Mouse (Mus musculus) hindbrain, embryonic 12.5 days (tissue): ENCODE measurements around the gene Taar8b. TPM values are rescaled to one million over a fixed set of nuclear protein-coding genes. Genes with fewer than 3 reads are reported as not detected.
"Not testable (repeated sequence)": the region's sequence is repeated elsewhere in the genome, so short reads cannot be mapped to it uniquely, and the experiment has no call there.

Experiments used
- ATAC-seq: fragments of 200-750 bp; cut with Nextera tagmentation; 2 replicates; pipeline ENCODE4 v1.8.0; 2017; ENCODE audit warnings: moderate TSS enrichment; ENCODE audit not compliant: low FRiP score
- H3K27ac ChIP-seq: fragments of 300-500 bp; sonication (generic); 2 replicates; pipeline ENCODE4 v1.5.1; 2016; ENCODE audit warnings: mild to moderate bottlenecking
- H3K27me3 ChIP-seq: fragments of 300-500 bp; sonication (generic); 2 replicates; pipeline ENCODE4 v1.6.1; 2016; ENCODE audit warnings: mild to moderate bottlenecking
- H3K36me3 ChIP-seq: fragments of 300-500 bp; sonication (generic); 2 replicates; pipeline ENCODE4 v1.6.1; 2016; ENCODE audit warnings: mild to moderate bottlenecking
- H3K4me1 ChIP-seq: fragments of 300-500 bp; sonication (generic); 2 replicates; pipeline ENCODE4 v1.6.1; 2016
- H3K4me2 ChIP-seq: fragments of 300-500 bp; sonication (generic); replicated peaks from 2 replicates; pipeline ENCODE4 v1.6.1; 2016; ENCODE audit warnings: mild to moderate bottlenecking
- H3K4me3 ChIP-seq: fragments of 300-500 bp; sonication (generic); 2 replicates; pipeline ENCODE4 v1.5.1; 2016; ENCODE audit warnings: mild to moderate bottlenecking
- H3K9ac ChIP-seq: fragments of 300-500 bp; sonication (generic); 2 replicates; pipeline ENCODE4 v1.6.1; 2016; ENCODE audit warnings: mild to moderate bottlenecking, moderate library complexity
- H3K9me3 ChIP-seq: fragments of 300-500 bp; sonication (generic); replicated peaks from 2 replicates; pipeline ENCODE4 v1.6.1; 2016; ENCODE audit warnings: mild to moderate bottlenecking
- WGBS: fragments of 180-500 bp; shearing (Covaris S2); methylation state at CpG from one replicate; pipeline ENCODE4 v1.1.7; 2016; 5-methylcytosine and 5-hydroxymethylcytosine counted together
- polyA plus RNA-seq: library from polyadenylated mRNA; unstranded; fragments of >200 nt; fragmentation: Nextera tagmentation; extraction: Ambion mirVana; gene quantifications from 2 replicates; pipeline ENCODE4 v1.2.1, GENCODE M21; 2016

The Taar8b gene
- polyA plus RNA-seq, 1 experiment from 2014 or later: not detected

GRCm38 (mm10) chr10:24097010-24097409, 4.9 kb upstream of the Taar8b start:
- not testable (repeated sequence) for H3K4me1 ChIP-seq, H3K4me2 ChIP-seq, H3K27me3 ChIP-seq, H3K4me3 ChIP-seq, H3K36me3 ChIP-seq, H3K9ac ChIP-seq, ATAC-seq, H3K27ac ChIP-seq, H3K9me3 ChIP-seq
- WGBS: 65% methylated on average over 2 of the region's 2 CpGs

DNA sequence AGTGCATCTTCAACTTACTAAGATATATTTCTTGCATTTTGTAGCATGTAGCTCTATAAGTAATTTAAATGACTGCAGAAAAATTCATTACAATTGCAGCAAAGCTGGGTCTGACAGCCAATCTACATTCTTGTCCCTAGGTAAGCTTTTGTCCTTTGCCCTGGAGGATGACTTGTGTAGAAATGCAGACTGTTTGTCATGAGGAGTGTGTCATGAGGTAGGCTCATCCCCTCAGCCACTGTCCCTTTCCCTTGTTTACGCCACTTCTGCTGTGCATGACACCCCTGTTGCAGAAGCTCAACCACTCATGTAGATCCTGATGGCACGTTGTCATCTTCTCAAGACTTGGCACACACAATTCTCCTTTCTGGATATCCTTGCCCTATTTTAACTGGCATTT, 4.9 kb downstream of the Taar8b start:
- H3K36me3 ChIP-seq: no peaks in the 10 kb centered on the region
- no peak overlapping the region for H3K27ac ChIP-seq
- H3K4me2 ChIP-seq: no peak overlapping the region
- no peak overlapping the region for H3K4me3 ChIP-seq
- H3K27me3 ChIP-seq: no peaks in the 10 kb centered on the region
- 95% methylated on average over 2 of the region's 2 CpGs for WGBS
- no peak for ATAC-seq
- H3K9ac ChIP-seq: no peak overlapping the region
- no peaks in the 10 kb centered on the region for H3K9me3 ChIP-seq
- no peaks in the 10 kb centered on the region for H3K4me1 ChIP-seq

GRCm38 (mm10) chr10:24086555-24086954, 5.5 kb downstream of the Taar8b start:
- no peak overlapping the region for H3K4me2 ChIP-seq
- no peaks in the 10 kb centered on the region for H3K4me1 ChIP-seq
- no peaks in the 10 kb centered on the region for H3K27me3 ChIP-seq
- H3K36me3 ChIP-seq: no peaks in the 10 kb centered on the region
- H3K9me3 ChIP-seq: no peaks in the 10 kb centered on the region
- no peak overlapping the region for H3K27ac ChIP-seq
- WGBS: 84% methylated on average over 5 of the region's 5 CpGs
- no peak overlapping the region for H3K9ac ChIP-seq
- ATAC-seq: no peak
- H3K4me3 ChIP-seq: no peak overlapping the region

DNA sequence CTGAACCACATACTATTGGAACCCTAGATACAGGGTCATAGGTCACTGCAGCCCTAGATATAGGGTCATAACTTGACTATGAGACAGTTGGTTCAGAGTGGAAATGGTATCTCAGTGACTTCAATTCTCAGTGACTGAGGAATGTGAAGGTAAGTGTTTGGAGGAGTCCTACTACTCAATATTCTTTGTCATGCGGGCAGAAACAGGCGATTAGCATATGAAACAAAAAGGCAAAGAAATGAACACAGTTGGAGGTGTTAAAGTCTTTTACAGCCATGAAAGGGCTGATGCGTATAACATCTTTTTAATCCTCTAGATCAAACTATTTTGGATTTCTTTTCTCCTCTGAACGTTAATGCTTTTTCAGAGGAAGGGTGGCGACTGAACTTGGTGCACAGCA, 6.2 kb downstream of the Taar8b start:
- ATAC-seq: no peak
- Histone ChIP-seq H3K4me1 (no peaks in the 10 kb centered on the region), H3K4me3 (no peak overlapping the region), H3K9ac (no peak overlapping the region), H3K27me3 (no peaks in the 10 kb centered on the region), H3K4me2 (no peak overlapping the region), H3K9me3 (no peaks in the 10 kb centered on the region), H3K27ac (no peak overlapping the region), H3K36me3 (no peaks in the 10 kb centered on the region)
- 65% methylated on average over 5 of the region's 5 CpGs for WGBS

- no peaks in the 10 kb centered on the region for H3K4me1 ChIP-seq
- no peak for ATAC-seq
- H3K36me3 ChIP-seq: no peaks in the 10 kb centered on the region
- H3K9me3 ChIP-seq: no peaks in the 10 kb centered on the region
- H3K4me3 ChIP-seq: no peak overlapping the region
- H3K27me3 ChIP-seq: no peaks in the 10 kb centered on the region
- no peak overlapping the region for H3K9ac ChIP-seq
- WGBS: 41% methylated on average over 3 of the region's 3 CpGs
- no peak overlapping the region for H3K27ac ChIP-seq
- no peak overlapping the region for H3K4me2 ChIP-seq
These were observed 11.9 kb downstream of the Taar8b start for GRCm38 (mm10) chr10:24080166-24080565.

GRCm38 (mm10) chr10:24076200-24076599, 15.9 kb downstream of the Taar8b start, which contains the start of gene Taar8a:
Gene Taar8a, plus strand, starts transcription at chr10:24076500.
- not testable (repeated sequence) for H3K27ac ChIP-seq, ATAC-seq, H3K9me3 ChIP-seq, H3K36me3 ChIP-seq, H3K4me2 ChIP-seq, H3K4me1 ChIP-seq, H3K9ac ChIP-seq, H3K27me3 ChIP-seq, H3K4me3 ChIP-seq
- WGBS: 83% methylated on average over 2 of the region's 4 CpGs

- H3K27me3 ChIP-seq, H3K9me3 ChIP-seq, H3K4me2 ChIP-seq, ATAC-seq, H3K4me3 ChIP-seq, H3K36me3 ChIP-seq, H3K9ac ChIP-seq, H3K4me1 ChIP-seq, H3K27ac ChIP-seq: not testable (repeated sequence)
- 47% methylated on average over 2 of the region's 2 CpGs for WGBS
These were observed 17.3 kb downstream of the Taar8b start for GRCm38 (mm10) chr10:24074751-24075150.

- Histone ChIP-seq H3K4me1 (no peaks in the 10 kb centered on the region), H3K4me3 (no peak overlapping the region), H3K4me2 (no peak overlapping the region), H3K9ac (no peak overlapping the region), H3K36me3 (no peaks in the 10 kb centered on the region), H3K9me3 (no peaks in the 10 kb centered on the region), H3K27me3 (no peaks in the 10 kb centered on the region), H3K27ac (no peak overlapping the region)
- no peak for ATAC-seq
- 87% methylated on average over 3 of the region's 3 CpGs for WGBS
These were observed 33.1 kb downstream of the Taar8b start for GRCm38 (mm10) chr10:24058986-24059385.

DNA sequence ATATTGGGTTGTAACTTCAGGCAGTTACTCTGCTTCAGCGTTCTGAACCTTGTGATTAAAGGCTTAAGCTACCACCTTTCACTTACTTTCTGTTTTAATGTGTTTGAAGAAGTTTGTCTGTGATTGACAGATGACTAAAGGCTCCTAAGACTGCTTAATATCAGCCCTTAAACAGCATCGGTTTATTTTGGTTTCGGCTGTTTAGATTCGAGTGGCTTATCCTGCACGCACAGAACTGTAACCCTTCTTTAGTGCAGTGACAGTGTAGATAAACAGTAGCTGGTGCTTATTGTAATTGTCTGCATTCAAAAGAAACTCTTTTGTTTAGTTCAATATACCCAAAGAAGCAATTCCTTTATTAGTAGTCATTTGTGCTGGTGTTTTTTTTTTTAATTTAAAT, 40.1 kb downstream of the Taar8b start:
- no peak overlapping the region for H3K9ac ChIP-seq
- no peaks in the 10 kb centered on the region for H3K9me3 ChIP-seq
- no peaks in the 10 kb centered on the region for H3K27me3 ChIP-seq
- no peak for ATAC-seq
- no peak overlapping the region for H3K4me3 ChIP-seq
- no peaks in the 10 kb centered on the region for H3K4me1 ChIP-seq
- H3K36me3 ChIP-seq: no peaks in the 10 kb centered on the region
- no peak overlapping the region for H3K27ac ChIP-seq
- no peak overlapping the region for H3K4me2 ChIP-seq
- WGBS: 87% methylated on average over 5 of the region's 5 CpGs

- H3K4me2 ChIP-seq: no peak within 1 kb of the TSS
- no peak within 1 kb of the TSS for H3K27ac ChIP-seq
- H3K9ac ChIP-seq: no peak within 1 kb of the TSS
- ATAC-seq: no peak
- H3K4me3 ChIP-seq: no peak within 1 kb of the TSS
- no peaks in the 10 kb centered on the region for H3K4me1 ChIP-seq
- no peaks in the 10 kb centered on the region for H3K36me3 ChIP-seq
- no peaks in the 10 kb centered on the region for H3K27me3 ChIP-seq
- no peaks in the 10 kb centered on the region for H3K9me3 ChIP-seq
These were observed 42.9 kb downstream of the Taar8b start, which contains the start of gene Taar7f for GRCm38 (mm10) chr10:24049210-24049609. Gene Taar7f, plus strand, starts transcription at chr10:24049510.

Other genes with a start within 250 kb of the Taar8b start
- not detected in 2 replicates for gene Vnn3, start 240.8 kb downstream of the Taar8b start, polyA plus RNA-seq
- gene Vnn1, start 197.6 kb downstream of the Taar8b start, polyA plus RNA-seq: 1.3 and 1.6 TPM in 2 replicates
- gene Taar1, start 171.9 kb downstream of the Taar8b start, polyA plus RNA-seq: not detected in 2 replicates
- not detected in 2 replicates for gene Taar2, start 153.7 kb downstream of the Taar8b start, polyA plus RNA-seq
- gene Taar3, start 142.7 kb downstream of the Taar8b start, polyA plus RNA-seq: not detected in 2 replicates
- not detected in 2 replicates for gene Taar4, start 131.8 kb downstream of the Taar8b start, polyA plus RNA-seq
- 1.3 TPM in 1 of 2 replicates, not detected in the other for gene Taar5, start 121.6 kb downstream of the Taar8b start, polyA plus RNA-seq
- 0.41 TPM in 1 of 2 replicates, not detected in the other for gene Taar6, start 106.6 kb downstream of the Taar8b start, polyA plus RNA-seq
- not detected in 2 replicates for gene Taar7a, start 98.8 kb downstream of the Taar8b start, polyA plus RNA-seq
- gene Taar7b, start 92.4 kb downstream of the Taar8b start, polyA plus RNA-seq: not detected in 2 replicates
- gene Taar7d, start 65.1 kb downstream of the Taar8b start, polyA plus RNA-seq: not detected in 2 replicates
- not detected in 2 replicates for gene Taar7e, start 54.7 kb downstream of the Taar8b start, polyA plus RNA-seq
- gene Taar7f, start 42.8 kb downstream of the Taar8b start, polyA plus RNA-seq: not detected in 2 replicates
- not detected in 2 replicates for gene Taar8a, start 15.8 kb downstream of the Taar8b start, polyA plus RNA-seq
- not detected in 2 replicates for gene Taar8c, start 9.6 kb upstream of the Taar8b start, polyA plus RNA-seq
- not detected in 2 replicates for gene Taar9, start 17.2 kb upstream of the Taar8b start, polyA plus RNA-seq
- 149 and 158 TPM in 2 replicates for gene Stx7, start 57.0 kb upstream of the Taar8b start, polyA plus RNA-seq
- gene Moxd1, start 131.2 kb upstream of the Taar8b start, polyA plus RNA-seq: 16.1 and 17.8 TPM in 2 replicates